Mouse (Mus musculus) kidney, adult 2 months (tissue): ENCODE results near the gene Grin2c. TPM values are rescaled to one million over a fixed set of nuclear protein-coding genes. Genes with fewer than 3 reads are reported as not detected.

Experiments
- DNase-seq: peaks from one replicate; pipeline ENCODE4 v3.0.0; 2021
- H3K27ac ChIP-seq: fragments of 200-500 bp; 2 replicates; pipeline ENCODE4 v1.5.1; 2012; ENCODE audit warnings: low read depth, low read length, control low read depth, inconsistent platforms; ENCODE audit not compliant: insufficient read depth
- H3K27me3 ChIP-seq: fragments of 200-500 bp; replicated peaks from 2 replicates; pipeline ENCODE4 v1.6.1; 2012; ENCODE audit warnings: mild to moderate bottlenecking, moderate library complexity, low read length, inconsistent platforms; ENCODE audit not compliant: control insufficient read depth, insufficient read depth
- H3K36me3 ChIP-seq: fragments of 200-500 bp; 2 replicates; pipeline ENCODE4 v1.6.1; 2012; ENCODE audit warnings: mild to moderate bottlenecking, moderate library complexity, low read length, inconsistent platforms; ENCODE audit not compliant: control insufficient read depth, insufficient read depth
- H3K4me1 ChIP-seq: fragments of 200-500 bp; 2 replicates; pipeline ENCODE4 v1.6.1; 2011; ENCODE audit warnings: low read length; ENCODE audit not compliant: control insufficient read depth, insufficient read depth
- H3K4me3 ChIP-seq: fragments of 200-500 bp; 2 replicates; pipeline ENCODE4 v1.5.1; 2011; ENCODE audit warnings: mild to moderate bottlenecking, low read depth, low read length, control low read depth; ENCODE audit not compliant: insufficient read depth
- CTCF ChIP-seq: fragments of 200-500 bp; conservative IDR thresholded peaks from 2 replicates; pipeline ENCODE4 v1.5.1; 2011; ENCODE audit warnings: low read depth, mild to moderate bottlenecking, control low read depth, low read length, moderate library complexity, mixed read lengths; ENCODE audit not compliant: insufficient read depth, insufficient read length
- POLR2A ChIP-seq: fragments of 200-500 bp; IDR thresholded peaks from one replicate; pipeline ENCODE4 v1.6.1; 2011; ENCODE audit warnings: low read depth, low read length, control low read depth
- WGBS: fragments of 180-500 bp; shearing (Covaris S2); methylation state at CpG from one replicate; pipeline ENCODE4 v1.1.7; 2018; 5-methylcytosine and 5-hydroxymethylcytosine counted together
- polyA plus RNA-seq: library from polyadenylated mRNA; depleted of rRNA; stranded (reverse); fragments of >200 nt; gene quantifications from 2 replicates; pipeline ENCODE4 v1.2.3, GENCODE M21; 2012

The Grin2c gene
- polyA plus RNA-seq, 1 experiment, result 0.34 TPM

DNA sequence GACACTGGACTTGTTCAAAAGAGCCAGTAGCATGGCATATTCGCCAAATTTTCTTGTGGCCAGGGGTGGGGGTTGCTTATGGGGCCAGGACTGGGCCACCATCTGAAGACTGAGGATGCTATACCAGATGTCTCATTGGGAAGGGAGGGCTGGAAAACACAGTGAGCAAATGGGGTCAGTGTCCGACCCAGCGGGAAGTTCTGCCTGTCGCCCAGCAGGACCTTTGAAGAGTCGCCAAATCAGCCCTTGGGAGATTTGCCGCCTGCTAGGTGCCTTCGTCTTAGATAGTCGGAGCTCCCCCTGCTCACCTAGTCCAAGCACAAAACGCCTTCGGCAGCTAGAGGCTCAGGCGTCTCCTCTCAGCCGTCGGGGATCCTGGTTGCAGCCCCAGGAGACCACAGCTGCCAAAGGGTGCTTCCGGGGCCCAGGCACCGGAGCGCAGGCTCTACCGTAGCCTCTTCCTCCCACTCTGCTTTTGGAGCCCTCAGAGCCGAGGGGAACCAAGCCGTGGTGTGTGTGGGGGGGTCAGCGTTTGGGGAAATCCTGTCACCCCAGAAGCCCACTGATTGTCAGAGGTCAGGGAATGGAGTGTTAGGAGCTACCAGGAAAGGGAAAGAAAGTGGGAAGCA is 1.2 kb downstream of the Grin2c start:
- H3K36me3 ChIP-seq, result no peaks in the 10 kb centered on the region
- H3K4me3 ChIP-seq, result no peak overlapping the region
- no peak for DNase-seq
- no peak overlapping the region for H3K27ac ChIP-seq
- H3K27me3 ChIP-seq, result peaks cover 2% of the 10 kb centered on the region; the same call in 1 of the 2 replicates
- no peak for TF ChIP-seq CTCF
- TF ChIP-seq POLR2A, result no peak
- 6% methylated on average over 20 of the region's 20 CpGs for WGBS
- H3K4me1 ChIP-seq, result no peaks in the 10 kb centered on the region

DNA sequence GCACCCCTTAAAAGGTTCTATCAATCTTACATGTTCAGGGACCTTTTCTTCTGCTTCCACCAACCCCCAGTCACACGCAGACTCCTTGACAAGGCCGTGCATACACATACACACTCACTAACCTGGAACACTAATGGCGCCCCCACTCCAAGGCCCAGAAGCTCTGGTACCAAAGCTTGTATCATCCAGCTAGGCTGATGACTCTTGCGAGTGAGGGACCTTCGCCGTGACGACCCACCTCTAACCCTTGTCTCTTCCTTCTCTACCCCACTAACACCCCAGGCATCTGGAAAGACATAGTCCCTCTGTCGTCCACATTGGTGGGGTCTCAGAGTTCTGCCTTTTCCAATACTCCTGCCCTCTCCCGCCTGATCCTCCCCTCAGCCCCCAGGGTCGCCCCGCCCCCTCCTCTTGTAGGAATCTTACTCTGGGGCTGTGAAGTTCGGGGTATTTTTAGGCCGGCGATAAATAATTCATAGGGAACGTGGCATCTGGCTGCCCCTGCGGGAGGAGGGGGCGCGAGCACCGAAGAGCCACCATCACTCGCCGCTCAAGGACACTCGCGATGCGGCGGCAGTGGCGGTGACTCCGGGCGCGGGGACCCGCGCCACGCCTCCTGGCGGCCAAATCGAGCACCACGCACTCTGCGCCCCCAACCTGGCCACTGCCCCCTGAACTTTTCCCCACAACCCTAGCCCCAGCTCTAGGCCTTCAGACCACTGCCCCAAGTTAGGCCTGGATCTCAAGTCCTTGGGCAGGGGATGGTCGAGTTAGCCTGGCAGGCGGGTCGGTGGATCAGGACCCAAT is 2.0 kb downstream of the Grin2c start:
- WGBS, result 11% methylated on average over 39 of the region's 39 CpGs
- DNase-seq, result no peak
- peak; percentile 40 for TF ChIP-seq CTCF
- no peak for TF ChIP-seq POLR2A
- Histone ChIP-seq H3K4me1 (no peaks in the 10 kb centered on the region), H3K36me3 (no peaks in the 10 kb centered on the region), H3K4me3 (no peak overlapping the region), H3K27me3 (peaks cover 2% of the 10 kb centered on the region; the same call in 1 of the 2 replicates), H3K27ac (no peak overlapping the region)

DNA sequence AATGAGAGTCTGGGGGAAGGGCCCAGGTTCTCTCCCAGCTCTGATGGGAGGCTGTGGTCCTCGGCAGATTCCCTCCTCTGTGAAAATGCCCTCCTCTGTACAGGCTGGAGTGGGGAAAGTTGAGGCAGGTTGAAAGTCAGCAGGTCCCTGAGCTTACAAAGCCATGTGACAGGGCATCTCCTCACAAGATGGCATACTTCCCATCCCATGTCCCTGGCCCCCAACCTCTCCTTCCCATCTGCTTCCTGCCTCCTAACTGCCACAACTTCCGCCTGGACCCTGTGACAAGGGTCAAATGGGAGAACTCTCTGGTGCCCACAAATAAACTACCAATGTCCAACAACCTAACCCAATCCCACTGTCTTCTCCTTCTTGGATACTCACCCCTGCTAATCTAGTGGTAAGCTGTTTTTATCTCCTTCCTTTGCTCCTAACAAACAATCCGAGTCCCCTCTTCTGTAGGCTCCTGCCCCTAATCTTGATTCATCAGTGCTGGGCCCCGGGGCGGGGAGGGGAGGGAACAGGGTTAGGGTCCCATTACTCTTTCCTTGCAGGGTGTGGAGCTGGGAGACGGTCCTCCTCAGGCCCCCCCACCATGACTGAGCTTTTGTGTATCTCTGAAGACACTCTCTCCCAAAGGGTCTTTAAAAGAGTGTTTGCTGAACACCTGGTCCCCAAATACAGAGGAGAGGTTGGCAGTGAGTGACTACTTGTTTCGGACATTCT is 2.7 kb downstream of the Grin2c start:
- Histone ChIP-seq H3K36me3 (no peaks in the 10 kb centered on the region), H3K27ac (no peak overlapping the region), H3K4me3 (no peak overlapping the region), H3K27me3 (peaks cover 2% of the 10 kb centered on the region; the same call in 1 of the 2 replicates), H3K4me1 (no peaks in the 10 kb centered on the region)
- WGBS, result 75% methylated on average over 7 of the region's 7 CpGs
- TF ChIP-seq POLR2A, result no peak
- TF ChIP-seq CTCF, result no peak
- DNase-seq, result no peak

DNA sequence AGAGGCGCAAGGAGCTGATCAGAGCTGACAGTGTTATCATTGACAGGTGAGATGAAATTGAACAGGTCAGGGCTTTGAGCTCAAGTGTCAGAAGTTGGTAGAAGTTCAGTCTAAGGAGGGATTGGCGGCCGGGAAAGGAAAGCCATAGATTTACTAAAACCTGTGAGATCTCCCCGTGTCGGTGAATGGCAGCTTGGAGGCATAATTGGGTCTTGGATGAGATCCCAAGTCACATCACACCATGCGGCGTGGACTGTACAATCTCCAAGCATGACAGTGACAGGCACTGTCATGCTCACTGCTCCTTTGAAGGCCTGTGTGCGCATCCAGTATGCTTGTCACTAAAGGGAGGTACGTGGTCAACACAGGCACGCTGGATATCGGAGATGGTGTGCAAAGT is 4.1 kb downstream of the Grin2c start:
- Histone ChIP-seq H3K27ac (no peak overlapping the region), H3K36me3 (no peaks in the 10 kb centered on the region), H3K27me3 (peaks cover 2% of the 10 kb centered on the region; the same call in 1 of the 2 replicates), H3K4me3 (no peak overlapping the region), H3K4me1 (no peaks in the 10 kb centered on the region)
- WGBS, result 85% methylated on average over 11 of the region's 11 CpGs
- TF ChIP-seq CTCF (no peak), POLR2A (no peak)
- DNase-seq, result no peak

DNA sequence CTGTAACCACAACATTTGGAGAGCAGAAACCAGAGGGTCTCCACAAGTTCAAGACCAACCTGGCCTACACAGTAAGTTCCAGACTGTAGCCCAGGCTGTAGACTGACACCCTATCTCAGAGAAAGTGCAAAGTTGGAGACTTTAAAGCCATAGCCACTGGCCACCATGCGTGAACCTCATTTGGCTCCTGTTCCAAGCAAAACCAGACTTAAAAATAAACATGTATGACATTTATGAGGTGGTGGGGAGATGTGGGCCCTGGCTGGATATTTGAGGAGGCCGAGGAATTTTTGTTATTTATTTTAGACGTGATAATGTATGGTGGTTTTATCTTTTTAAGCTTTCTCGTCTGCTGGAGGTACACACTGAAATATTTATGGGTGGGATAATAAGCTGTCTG is 7.9 kb downstream of the Grin2c start:
- Histone ChIP-seq H3K27me3 (no peaks in the 10 kb centered on the region), H3K4me3 (no peak overlapping the region), H3K36me3 (no peaks in the 10 kb centered on the region), H3K27ac (no peak overlapping the region), H3K4me1 (no peaks in the 10 kb centered on the region)
- TF ChIP-seq CTCF (no peak), POLR2A (no peak)
- no peak for DNase-seq
- WGBS, result 61% methylated on average over 4 of the region's 4 CpGs

DNA sequence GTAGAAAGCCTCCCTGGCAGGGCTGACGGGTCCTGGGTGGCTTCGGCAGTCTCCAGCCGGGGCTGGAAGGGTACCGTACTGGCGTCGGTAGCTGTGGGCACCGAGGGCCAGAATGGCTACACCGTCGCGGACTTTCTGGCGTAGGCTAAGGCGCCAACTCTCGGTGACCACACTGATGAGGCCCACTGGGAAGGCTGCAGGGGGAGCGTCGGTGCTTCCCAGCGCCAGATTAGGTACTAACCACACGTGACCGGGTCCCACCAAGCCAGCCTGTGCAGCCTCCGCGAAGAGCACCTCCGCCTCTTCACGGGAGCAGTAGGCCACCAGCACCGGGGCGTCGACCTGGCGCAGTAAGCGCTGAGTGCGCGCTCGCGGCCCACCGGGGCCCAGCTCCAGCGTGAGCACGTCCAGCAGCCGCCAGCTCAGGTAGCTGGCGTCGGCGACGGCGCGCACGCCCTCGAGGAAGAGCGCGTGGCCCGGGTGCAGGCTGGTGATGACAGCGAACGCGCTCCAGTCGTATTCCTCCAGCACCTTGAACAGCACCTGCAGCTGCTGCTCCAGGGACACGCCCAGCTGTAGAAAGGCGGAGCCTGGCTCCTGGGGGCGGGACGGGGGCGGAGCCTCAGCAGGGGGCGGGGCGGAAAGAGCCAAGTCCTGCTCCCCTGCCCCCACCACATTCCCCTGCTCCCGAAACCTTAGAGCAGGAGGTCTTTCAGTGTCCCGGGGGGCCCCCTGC is 9.1 kb downstream of the Grin2c start:
- H3K27me3 ChIP-seq, result no peaks in the 10 kb centered on the region
- H3K4me3 ChIP-seq, result no peak overlapping the region
- TF ChIP-seq POLR2A, result no peak
- TF ChIP-seq CTCF, result no peak

More for the DNA sequence above, 9.1 kb downstream of the Grin2c start:
- WGBS, result 17% methylated on average over 59 of the region's 59 CpGs
- Histone ChIP-seq H3K4me1 (no peaks in the 10 kb centered on the region), H3K27ac (no peak overlapping the region), H3K36me3 (no peaks in the 10 kb centered on the region)
- DNase-seq, result peak; percentile 37
